Mouse (Mus musculus) brain, embryonic 14.5 days (tissue): ENCODE measurements around the gene Olfr1234. TPM values are rescaled to one million over a fixed set of nuclear protein-coding genes. Genes with fewer than 3 reads are reported as not detected.

ENCODE experiments used
- DNase-seq: peaks from one replicate; pipeline ENCODE4 v3.0.0-alpha.2; 2011; ENCODE audit warnings: low read depth
- CTCF ChIP-seq: fragments of 200-500 bp; IDR thresholded peaks from 2 replicates; pipeline ENCODE4 v1.5.1; 2012; ENCODE audit warnings: inconsistent platforms, mild to moderate bottlenecking, moderate library complexity, borderline replicate concordance; ENCODE audit not compliant: insufficient read depth, insufficient read length; ENCODE audit errors: extremely low read depth
- POLR2A ChIP-seq: fragments of 200-500 bp; IDR thresholded peaks from 2 replicates; pipeline ENCODE4 v1.6.1; 2012; ENCODE audit warnings: mild to moderate bottlenecking, inconsistent platforms, borderline replicate concordance; ENCODE audit not compliant: poor library complexity, insufficient read depth, insufficient read length, severe bottlenecking; ENCODE audit errors: extremely low read depth
- polyA plus RNA-seq: library from polyadenylated mRNA; depleted of rRNA; stranded (reverse); fragments of >200 nt; gene quantifications from 2 replicates; pipeline ENCODE4 v1.2.3, GENCODE M21; 2012; rRNA removed

Gene Olfr1234
- not detected in 2 replicates for polyA plus RNA-seq

DNA sequence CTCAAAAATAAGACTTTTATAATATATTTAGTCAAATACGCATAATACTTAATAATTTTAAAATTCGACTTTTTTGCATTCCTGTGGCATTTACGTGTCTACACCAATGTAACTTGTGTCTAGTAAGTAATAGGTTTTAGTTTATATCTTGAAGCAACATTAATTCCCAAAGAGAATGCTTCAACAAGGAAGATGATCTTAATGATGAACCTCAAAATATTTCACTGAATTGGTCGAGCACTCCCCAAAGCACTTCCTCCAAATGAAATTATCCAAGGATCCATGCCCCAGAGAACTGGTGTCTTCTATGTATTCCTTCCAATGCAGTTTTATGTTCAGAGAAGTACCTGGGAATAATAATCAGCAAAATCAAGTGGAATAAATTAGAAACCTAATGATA is at the start of gene Olfr1234:
TSS of gene Olfr1234 (minus strand) at position 101 of the 400 bp plus-strand sequence.
- no peak for DNase-seq
- TF ChIP-seq POLR2A (no peak), CTCF (no peak)

GRCm38 (mm10) chr2:89409576-89409975 is 44.9 kb upstream of the Olfr1234 start, which contains the start of gene Olfr1238:
Gene Olfr1238, minus strand, starts transcription at chr2:89409676.
- DNase-seq, result no peak
- TF ChIP-seq CTCF (no peak), POLR2A (no peak)

DNA sequence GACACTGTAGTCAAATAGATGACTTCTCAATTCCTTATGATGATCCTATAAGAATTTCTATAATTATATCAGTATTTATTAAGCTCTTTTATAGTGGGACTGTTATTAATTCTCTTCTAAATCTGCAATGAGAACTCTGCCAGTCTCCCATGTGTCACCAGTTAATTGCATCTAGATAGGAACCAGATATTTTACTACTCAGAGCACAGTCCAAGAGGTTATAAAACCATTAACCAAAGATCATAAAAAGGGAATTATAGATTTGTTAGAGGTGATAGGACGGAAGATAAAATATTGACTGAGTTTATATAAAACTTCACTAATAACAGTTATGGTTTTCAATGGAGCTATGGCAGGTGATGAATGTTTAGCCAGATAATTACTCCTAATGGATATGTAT is 36.2 kb upstream of the Olfr1234 start:
- TF ChIP-seq POLR2A (no peak), CTCF (no peak)
- DNase-seq, result no peak

- no peak for DNase-seq
- TF ChIP-seq POLR2A (no peak), CTCF (no peak)
Measured at GRCm38 (mm10) chr2:89342298-89342697, 22.4 kb downstream of the Olfr1234 start, which contains the start of gene Olfr1233. Gene Olfr1233, minus strand, starts transcription at chr2:89342398.

- DNase-seq, result no peak
- TF ChIP-seq CTCF (no peak), POLR2A (no peak)
Measured at GRCm38 (mm10) chr2:89329575-89329974, 35.1 kb downstream of the Olfr1234 start, which contains the start of gene Olfr1232. Gene Olfr1232, minus strand, starts transcription at chr2:89329675.

Other genes with a start within 250 kb of the Olfr1234 start
- gene Olfr1221, start 247.6 kb downstream of the Olfr1234 start, polyA plus RNA-seq, result not detected in 2 replicates
- not detected in 2 replicates for gene Olfr1222, start 231.8 kb downstream of the Olfr1234 start, polyA plus RNA-seq
- gene Olfr1223, start 213.3 kb downstream of the Olfr1234 start, polyA plus RNA-seq, result not detected in 2 replicates
- gene Olfr1224-ps1, start 200.8 kb downstream of the Olfr1234 start, polyA plus RNA-seq, result not detected in 2 replicates
- gene Olfr1225, start 190.2 kb downstream of the Olfr1234 start, polyA plus RNA-seq, result not detected in 2 replicates
- gene Olfr1226, start 164.8 kb downstream of the Olfr1234 start, polyA plus RNA-seq, result not detected in 2 replicates
- not detected in 2 replicates for gene Olfr1228, start 110.8 kb downstream of the Olfr1234 start, polyA plus RNA-seq
- not detected in 2 replicates for gene Olfr1229, start 76.9 kb downstream of the Olfr1234 start, polyA plus RNA-seq
- not detected in 2 replicates for gene Olfr1230, start 67.6 kb downstream of the Olfr1234 start, polyA plus RNA-seq
- not detected in 2 replicates for gene Olfr1231, start 57.8 kb downstream of the Olfr1234 start, polyA plus RNA-seq
- gene Olfr1232, start 35.2 kb downstream of the Olfr1234 start, polyA plus RNA-seq, result not detected in 2 replicates
- gene Olfr1233, start 22.5 kb downstream of the Olfr1234 start, polyA plus RNA-seq, result not detected in 2 replicates
- gene Olfr1238, start 44.8 kb upstream of the Olfr1234 start, polyA plus RNA-seq, result not detected in 2 replicates
- not detected in 2 replicates for gene Olfr1239, start 55.5 kb upstream of the Olfr1234 start, polyA plus RNA-seq
- not detected in 2 replicates for gene Olfr1240, start 78.1 kb upstream of the Olfr1234 start, polyA plus RNA-seq
- gene Olfr1241, start 122.3 kb upstream of the Olfr1234 start, polyA plus RNA-seq, result not detected in 2 replicates
- gene Olfr1242, start 133.5 kb upstream of the Olfr1234 start, polyA plus RNA-seq, result not detected in 2 replicates
- gene Olfr1243, start 166.6 kb upstream of the Olfr1234 start, polyA plus RNA-seq, result not detected in 2 replicates
- not detected in 2 replicates for gene Olfr1245, start 213.6 kb upstream of the Olfr1234 start, polyA plus RNA-seq
- not detected in 2 replicates for gene Olfr1246, start 228.3 kb upstream of the Olfr1234 start, polyA plus RNA-seq
- not detected in 2 replicates for gene Olfr1247, start 249.3 kb upstream of the Olfr1234 start, polyA plus RNA-seq